Mouse (Mus musculus): Measurements from ENCODE around the gene Otulin. TPM values are rescaled to one million over a fixed set of nuclear protein-coding genes. Genes with fewer than 3 reads are reported as not detected.

Gene Otulin
- total and polyA plus RNA-seq, 3 experiments: 65.5 to 70.6 TPM; not detected in 1

- Histone ChIP-seq H3K4me3 (ENCODE audit: control insufficient read depth in 1 of 2, insufficient read depth in 1 of 2, low read depth in 2 of 2, low read length in 2 of 2) (no peak overlapping the region), H3K4me1 (ENCODE audit: control insufficient read depth in 1 of 2, insufficient read depth in 2 of 2, low read length in 2 of 2) (no peaks in the 10 kb centered on the region; a peak in 1 of 4 replicates), H3K79me2 (ENCODE audit: control insufficient read depth, insufficient read depth, low read length, poor library complexity) (no peaks in the 10 kb centered on the region), H3K27ac (ENCODE audit: control insufficient read depth, low read depth, low read length) (no peak overlapping the region), H3K36me3 (ENCODE audit: control insufficient read depth in 1 of 2, insufficient read depth in 2 of 2, low read length in 2 of 2) (no peaks in the 10 kb centered on the region), H3K9ac (ENCODE audit: control insufficient read depth, low read depth, low read length, poor library complexity, severe bottlenecking) (no peak overlapping the region), H3K27me3 (ENCODE audit: control insufficient read depth in 1 of 2, insufficient read depth in 2 of 2, low read length in 2 of 2) (no peaks in the 10 kb centered on the region), H3K9me3 (replicated peaks; ENCODE audit: insufficient read depth, low read length) (no peaks in the 10 kb centered on the region)
- DNase-seq (ENCODE audit: low read depth, low spot score): no peak
- TF ChIP-seq HCFC1 (IDR thresholded peaks at IDR 0.05; ENCODE audit: low read depth, low read length): no peak
- TF ChIP-seq MAFK (IDR thresholded peaks at IDR 0.05; ENCODE audit: borderline replicate concordance, low read depth, low read length): no peak
- no peak for TF ChIP-seq ZKSCAN1 (IDR thresholded peaks at IDR 0.05; ENCODE audit: low read depth, low read length)
- TF ChIP-seq NELFE (IDR thresholded peaks at IDR 0.05; ENCODE audit: low read depth, low read length): no peak
- no peak for TF ChIP-seq KAT2A (conservative IDR thresholded peaks at IDR 0.05; ENCODE audit: low read depth, low read length)
- no peak for TF ChIP-seq MEF2A (IDR thresholded peaks at IDR 0.05; ENCODE audit: extremely low read depth, insufficient replicate concordance, low read depth, low read length, poor library complexity, severe bottlenecking)
- no peak for TF ChIP-seq MYC (IDR thresholded peaks at IDR 0.05; ENCODE audit: low read depth, low read length)
- no peak for TF ChIP-seq MAZ (IDR thresholded peaks at IDR 0.05; ENCODE audit: low read depth, low read length)
- no peak for TF ChIP-seq ETS1 (IDR thresholded peaks at IDR 0.05; ENCODE audit: low read depth, low read length)
- no peak for TF ChIP-seq CTCF (IDR thresholded peaks at IDR 0.05 in 2 of 3, conservative IDR thresholded peaks at IDR 0.05 in 1 of 3; ENCODE audit: control insufficient read depth in 1 of 3, insufficient read depth in 1 of 3, low read depth in 2 of 3, low read length in 3 of 3, poor library complexity in 1 of 3, severe bottlenecking in 1 of 3)
- no peak for TF ChIP-seq RCOR1 (IDR thresholded peaks at IDR 0.05; ENCODE audit: low read depth, low read length)
- no peak for TF ChIP-seq CHD1 (IDR thresholded peaks at IDR 0.05; ENCODE audit: low read depth, low read length)
- no peak for TF ChIP-seq POLR2AphosphoS5 (IDR thresholded peaks at IDR 0.05; ENCODE audit: borderline replicate concordance, low read depth, low read length)
- no peak for TF ChIP-seq MYB (IDR thresholded peaks at IDR 0.05; ENCODE audit: low read depth, low read length)
- no peak for TF ChIP-seq ELF1 (IDR thresholded peaks at IDR 0.05; ENCODE audit: low read depth, low read length)
- no peak for TF ChIP-seq USF2 (IDR thresholded peaks at IDR 0.05; ENCODE audit: borderline replicate concordance in 1 of 2, insufficient read depth in 1 of 2, low read depth in 1 of 2, low read length in 2 of 2)
Observed at GRCm38 (mm10) chr15:27565626-27566185, 64.8 kb downstream of the Otulin start.

GRCm38 (mm10) chr15:27564106-27565100 lies 66.1 kb downstream of the Otulin start:
- no peak for DNase-seq (ENCODE audit: low read depth, low spot score)
- Histone ChIP-seq H3K9me3 (replicated peaks; ENCODE audit: insufficient read depth, low read length) (no peaks in the 10 kb centered on the region), H3K4me3 (ENCODE audit: control insufficient read depth in 1 of 2, insufficient read depth in 1 of 2, low read depth in 2 of 2, low read length in 2 of 2) (no peak overlapping the region), H3K27me3 (ENCODE audit: control insufficient read depth in 1 of 2, insufficient read depth in 2 of 2, low read length in 2 of 2) (no peaks in the 10 kb centered on the region), H3K79me2 (ENCODE audit: control insufficient read depth, insufficient read depth, low read length, poor library complexity) (no peaks in the 10 kb centered on the region), H3K27ac (ENCODE audit: control insufficient read depth, low read depth, low read length) (no peak overlapping the region), H3K4me1 (ENCODE audit: control insufficient read depth in 1 of 2, insufficient read depth in 2 of 2, low read length in 2 of 2) (no peaks in the 10 kb centered on the region; a peak in 1 of 4 replicates), H3K36me3 (ENCODE audit: control insufficient read depth in 1 of 2, insufficient read depth in 2 of 2, low read length in 2 of 2) (no peaks in the 10 kb centered on the region), H3K9ac (ENCODE audit: control insufficient read depth, low read depth, low read length, poor library complexity, severe bottlenecking) (no peak overlapping the region)
- TF ChIP-seq MAZ (IDR thresholded peaks at IDR 0.05; ENCODE audit: low read depth, low read length): no peak
- TF ChIP-seq TAL1 (IDR thresholded peaks at IDR 0.05; ENCODE audit: low read length): no peak
- no peak for TF ChIP-seq ZMIZ1 (IDR thresholded peaks at IDR 0.05; ENCODE audit: low read depth, low read length)
- no peak for TF ChIP-seq E2F4 (IDR thresholded peaks at IDR 0.05; ENCODE audit: borderline replicate concordance, low read depth, low read length)
- TF ChIP-seq RCOR1 (IDR thresholded peaks at IDR 0.05; ENCODE audit: low read depth, low read length): no peak
- TF ChIP-seq SMC3 (IDR thresholded peaks at IDR 0.05; ENCODE audit: low read depth, low read length): no peak
- TF ChIP-seq GATA1 (IDR thresholded peaks at IDR 0.05; ENCODE audit: low read depth, low read length): no peak

All from MEL (cell line).